In the genomic region with DNA sequence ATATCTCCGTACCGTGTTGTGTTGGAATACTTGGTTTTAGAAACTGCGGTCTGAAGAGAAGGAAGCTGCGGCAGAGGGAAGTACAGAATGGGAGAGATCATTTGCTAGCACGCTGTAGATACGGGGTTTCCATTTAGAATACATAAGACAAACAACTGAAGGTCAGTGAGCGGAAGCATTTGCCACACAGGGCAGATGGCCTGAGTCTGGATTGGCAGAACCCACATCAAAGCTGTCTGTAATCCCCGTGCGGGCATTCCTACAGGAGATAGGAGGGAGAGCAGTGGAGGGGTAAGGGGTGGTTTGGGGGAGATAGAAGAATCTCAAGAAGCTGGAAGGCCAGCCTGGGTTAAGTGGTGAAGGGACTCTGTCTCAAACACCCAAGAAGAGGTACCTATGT, we compare ENCODE assay signal across 26 mouse cellular contexts. TPM values are rescaled to one million over a fixed set of nuclear protein-coding genes. Genes with fewer than 3 reads are reported as not detected.
DNase-seq lines count a peak whose midpoint lies in the region; ATAC-seq and TF ChIP-seq lines count a peak whose summit lies in the region.
"Had no signal": no experiment of that assay in that cellular context is flagged by ENCODE, and none has a peak within 500 bp of the region (broad histone marks: within the 10 kb centered on the region; RNA-seq: fewer than 3 reads in every experiment).

No protein-coding gene starts in this region.

- TF ChIP-seq CTCF in forebrain, postnatal 0 days (IDR thresholded peaks at IDR 0.05; ENCODE audit: low read depth): no peak
- no peak for TF ChIP-seq CTCF in cerebellum, adult 2 months (IDR thresholded peaks at IDR 0.05; ENCODE audit: borderline replicate concordance, insufficient read depth, low read depth, low read length)

- no peak overlapping the region for H3K4me3 ChIP-seq in forebrain, postnatal 0 days (ENCODE audit: low read depth, low read length)
- H3K4me3 ChIP-seq in forebrain, embryonic 10.5 days: no peak overlapping the region
- no peak overlapping the region for H3K4me3 ChIP-seq in limb, embryonic 13.5 days
- no peak overlapping the region for H3K4me3 ChIP-seq in limb, embryonic 10.5 days
- H3K4me3 ChIP-seq in cerebellum, adult 2 months (replicated peaks; ENCODE audit: insufficient read depth, low read depth, low read length): no peak overlapping the region
- H3K4me3 ChIP-seq: heart, embryonic 12.5 days; liver, embryonic 15.5 days; lung, embryonic 15.5 days; megakaryocyte, embryonic 14.5 days; midbrain, embryonic 13.5 days; neural tube, embryonic 13.5 days had no signal

- peaks cover 2% of the 10 kb centered on the region; the same call in 1 of the 2 replicates for H3K36me3 ChIP-seq in forebrain, postnatal 0 days (ENCODE audit: insufficient read depth)
- no peaks in the 10 kb centered on the region for H3K36me3 ChIP-seq in forebrain, embryonic 10.5 days (replicated peaks)
- H3K36me3 ChIP-seq in limb, embryonic 13.5 days: peaks cover 4% of the 10 kb centered on the region; the same call in 1 of the 2 replicates
- peaks cover 11% of the 10 kb centered on the region; the same call in 1 of the 2 replicates for H3K36me3 ChIP-seq in limb, embryonic 10.5 days
- H3K36me3 ChIP-seq: liver, embryonic 15.5 days; lung, embryonic 15.5 days had no signal

- H3K27ac ChIP-seq in forebrain, postnatal 0 days (ENCODE audit: low read depth, low read length): peak overlapping the region; percentile 69
- H3K27ac ChIP-seq in forebrain, embryonic 10.5 days: no peak overlapping the region
- 0 out of 2 replicates have a peak overlapping the region, but pooled peaks have one; percentile 29 for H3K27ac ChIP-seq in limb, embryonic 13.5 days
- no peak overlapping the region for H3K27ac ChIP-seq in limb, embryonic 10.5 days
- H3K27ac ChIP-seq in cerebellum, adult 2 months (ENCODE audit: insufficient read depth, low read length): peak overlapping the region; percentile 2
- H3K27ac ChIP-seq: liver, embryonic 15.5 days; lung, embryonic 15.5 days; midbrain, embryonic 13.5 days; neural tube, embryonic 13.5 days had no signal

- H3K4me2 ChIP-seq in forebrain, postnatal 0 days (ENCODE audit: low read depth): no peak overlapping the region
- H3K4me2 ChIP-seq in limb, embryonic 13.5 days (replicated peaks): no peak overlapping the region
- H3K4me2 ChIP-seq: heart, embryonic 12.5 days; liver, embryonic 15.5 days; lung, embryonic 15.5 days; midbrain, embryonic 13.5 days; neural tube, embryonic 13.5 days had no signal

- TF ChIP-seq POLR2A in cerebellum, adult 2 months (IDR thresholded peaks at IDR 0.05; ENCODE audit: borderline replicate concordance, insufficient read depth, low read length): no peak

- peak; percentile 41 for ATAC-seq in forebrain, postnatal 0 days
- ATAC-seq in limb, embryonic 13.5 days (ENCODE audit: low FRiP score, low read depth): no peak
- ATAC-seq in frontal cortex, adult (ENCODE audit: low TSS enrichment): no peak
- ATAC-seq: activated CD4-positive, CD25-positive, alpha-beta regulatory T cell, adult 4 months; midbrain, embryonic 13.5 days had no signal

- no peaks in the 10 kb centered on the region for H3K9me3 ChIP-seq in forebrain, postnatal 0 days (ENCODE audit: low read length)
- H3K9me3 ChIP-seq in forebrain, embryonic 10.5 days: no peaks in the 10 kb centered on the region
- no peaks in the 10 kb centered on the region for H3K9me3 ChIP-seq in limb, embryonic 13.5 days
- H3K9me3 ChIP-seq in limb, embryonic 10.5 days (replicated peaks): no peaks in the 10 kb centered on the region
- H3K9me3 ChIP-seq: heart, embryonic 12.5 days; liver, embryonic 15.5 days; lung, embryonic 15.5 days; megakaryocyte, embryonic 14.5 days; midbrain, embryonic 13.5 days; neural tube, embryonic 13.5 days had no signal

- 72% methylated on average over 9 of the region's 9 CpGs for WGBS in forebrain, postnatal 0 days
- WGBS in forebrain, embryonic 10.5 days: 89% methylated on average over 9 of the region's 9 CpGs
- WGBS in limb, embryonic 13.5 days: 74% methylated on average over 9 of the region's 9 CpGs
- 90% methylated on average over 9 of the region's 9 CpGs for WGBS in limb, embryonic 10.5 days
- WGBS in cerebellum, adult 2 months: 21% methylated on average over 9 of the region's 9 CpGs

- DNase-seq in forebrain, postnatal 0 days: no peak
- DNase-seq in forebrain, embryonic 10.5 days (ENCODE audit: extremely low spot score, low spot score): no peak
- no peak for DNase-seq in limb, embryonic 10.5 days (ENCODE audit: low spot score)
- peak; percentile 56 to 75 for DNase-seq in cerebellum, adult 2 months
- DNase-seq in cerebellum, postnatal 25 days: peak; percentile 67 to 70
- DNase-seq in adrenal gland, adult 2 months: no peak
- DNase-seq: adrenal gland, postnatal 10 days; B cell, adult 2 months; gastrocnemius, postnatal 25 days; heart, postnatal 14 days; kidney, adult 18-20 months; kidney, postnatal 4 days; liver; lung, postnatal 36 days; right cerebral cortex, postnatal 4 days; thymus, postnatal 14 days had no signal

- H3K9ac ChIP-seq in forebrain, postnatal 0 days: no peak overlapping the region
- H3K9ac ChIP-seq in limb, embryonic 13.5 days: no peak overlapping the region
- H3K9ac ChIP-seq: heart, embryonic 12.5 days; liver, embryonic 15.5 days; lung, embryonic 15.5 days; midbrain, embryonic 13.5 days; neural tube, embryonic 13.5 days had no signal

- no peaks in the 10 kb centered on the region; the same call in 1 of the 2 replicates for H3K4me1 ChIP-seq in forebrain, postnatal 0 days (ENCODE audit: insufficient read depth)
- H3K4me1 ChIP-seq in forebrain, embryonic 10.5 days: 0 out of 2 replicates have a peak, but pooled peaks cover 6% of the 10 kb centered on the region
- peaks cover 20% of the 10 kb centered on the region for H3K4me1 ChIP-seq in limb, embryonic 13.5 days
- peaks cover 9% of the 10 kb centered on the region for H3K4me1 ChIP-seq in limb, embryonic 10.5 days
- H3K4me1 ChIP-seq in cerebellum, adult 2 months (ENCODE audit: control insufficient read depth, insufficient read depth, low read length): peaks cover 21% of the 10 kb centered on the region
- H3K4me1 ChIP-seq: liver, embryonic 15.5 days; megakaryocyte, embryonic 14.5 days; midbrain, embryonic 13.5 days; neural tube, embryonic 13.5 days had no signal

- no peaks in the 10 kb centered on the region for H3K27me3 ChIP-seq in forebrain, postnatal 0 days (ENCODE audit: insufficient read depth, low read length)
- H3K27me3 ChIP-seq in forebrain, embryonic 10.5 days (ENCODE audit: poor library complexity, severe bottlenecking): no peaks in the 10 kb centered on the region
- no peaks in the 10 kb centered on the region for H3K27me3 ChIP-seq in limb, embryonic 13.5 days
- no peaks in the 10 kb centered on the region for H3K27me3 ChIP-seq in limb, embryonic 10.5 days (ENCODE audit: low read depth, poor library complexity, severe bottlenecking)
- H3K27me3 ChIP-seq in cerebellum, adult 2 months (ENCODE audit: control insufficient read depth, insufficient read depth, low read length): no peaks in the 10 kb centered on the region
- H3K27me3 ChIP-seq: heart, embryonic 12.5 days; liver, embryonic 15.5 days; lung, embryonic 15.5 days; midbrain, embryonic 13.5 days; neural tube, embryonic 13.5 days had no signal

RNA-seq across cellular contexts. Expression of gene Klhl3, which starts 38.5 kb away (rescaled TPM):
- 11.9 and 12.2 TPM in 2 replicates for total RNA-seq in forebrain, postnatal 0 days (2014; rRNA removed)
- polyA plus RNA-seq in forebrain, postnatal 0 days (2015; fragmentation: Nextera tagmentation; extraction: Ambion mirVana): 7.6 and 12.6 TPM in 2 replicates
- 2.0 and 2.1 TPM in 2 replicates for polyA plus RNA-seq in forebrain, embryonic 10.5 days (2016; fragmentation: Nextera tagmentation; extraction: Ambion mirVana)
- polyA plus RNA-seq in limb, embryonic 13.5 days (2015; fragmentation: Nextera tagmentation; extraction: Ambion mirVana): 4.2 and 4.4 TPM in 2 replicates
- 2.1 and 3.2 TPM in 2 replicates for polyA plus RNA-seq in limb, embryonic 10.5 days (2016; fragmentation: Nextera tagmentation; extraction: Ambion mirVana)
- polyA plus RNA-seq in cerebellum, adult 2 months (2012; rRNA removed): 16.1 and 18.4 TPM in 2 replicates
- 1 to 10 TPM in 1 of 2 experiments, under 1 TPM in 1; 0.86 to 3.7 TPM for total RNA-seq in adrenal gland, adult 2 months (2021)
- 0.86 and 1.1 TPM in 2 replicates for polyA plus RNA-seq in adrenal gland, adult 2 months (2012; rRNA removed)
- total RNA-seq: MEL had no signal

RNA-seq across cellular contexts. Expression of gene Hnrnpa0, which starts 53.5 kb away (rescaled TPM):
- total RNA-seq in forebrain, postnatal 0 days (2014; rRNA removed): 197 and 234 TPM in 2 replicates
- polyA plus RNA-seq in forebrain, postnatal 0 days (2015; fragmentation: Nextera tagmentation; extraction: Ambion mirVana): 76.5 and 86.6 TPM in 2 replicates
- 44.5 and 49.3 TPM in 2 replicates for polyA plus RNA-seq in forebrain, embryonic 10.5 days (2016; fragmentation: Nextera tagmentation; extraction: Ambion mirVana)
- polyA plus RNA-seq in limb, embryonic 13.5 days (2015; fragmentation: Nextera tagmentation; extraction: Ambion mirVana): 52.9 and 58.5 TPM in 2 replicates
- 33.3 and 35.3 TPM in 2 replicates for polyA plus RNA-seq in limb, embryonic 10.5 days (2016; fragmentation: Nextera tagmentation; extraction: Ambion mirVana)
- polyA plus RNA-seq in cerebellum, adult 2 months (2012; rRNA removed): 96.5 and 107 TPM in 2 replicates
- total RNA-seq in adrenal gland, adult 2 months (2021): 100 to 1,000 TPM in 1 of 2 experiments, 10 to 100 TPM in 1; 68.1 to 117 TPM
- 79.4 and 96.9 TPM in 2 replicates for polyA plus RNA-seq in adrenal gland, adult 2 months (2012; rRNA removed)

Comparison
In these comparisons a context has a peak if more than half of its experiments do, and no peak if none do; other contexts are left out.
1. H3K27ac ChIP-seq: peak in forebrain, postnatal 0 days (single experiment), limb, embryonic 13.5 days (single experiment) and cerebellum, adult 2 months (single experiment); none in forebrain, embryonic 10.5 days (single experiment) and limb, embryonic 10.5 days (single experiment).
2. DNase-seq: peak in cerebellum, adult 2 months (2 of 2) and cerebellum, postnatal 25 days (2 of 2); none in forebrain, postnatal 0 days (single experiment), forebrain, embryonic 10.5 days (single experiment), limb, embryonic 10.5 days (single experiment) and adrenal gland, adult 2 months (single experiment).